Mouse (Mus musculus) telencephalon, adult 2 months (tissue): ENCODE measurements around the gene Mettl14.

Experiments
- DNase-seq: peaks from one replicate; pipeline ENCODE4 v3.0.0-alpha.2; 2011; ENCODE audit warnings: low read depth, low spot score

Mettl14 gene

DNA sequence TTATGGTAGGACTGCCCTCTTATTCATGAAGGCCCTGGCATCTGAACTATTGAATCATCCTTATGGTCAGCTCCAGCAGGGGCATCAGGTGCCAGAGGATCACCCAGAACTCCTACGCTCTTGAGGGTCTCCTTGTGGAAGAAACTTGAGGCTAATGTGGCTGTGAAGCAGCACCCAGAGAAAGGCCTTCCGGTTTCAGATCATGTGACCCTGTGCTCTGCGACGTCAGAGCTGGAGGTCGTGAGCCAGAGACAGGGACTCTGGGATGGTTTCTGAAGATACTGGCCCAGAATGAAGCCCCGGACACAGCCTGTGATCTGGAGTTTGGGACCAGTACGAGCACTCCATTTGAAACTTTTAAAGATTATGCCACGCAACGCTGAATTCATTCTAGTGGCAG lies 65.6 kb downstream of the Mettl14 start:
- no peak for DNase-seq
